Mouse (Mus musculus) right cerebral cortex, postnatal 4 days (tissue): ENCODE results near the gene Cul1.
A peak's percentile ranks its signal among the peaks of the same experiment; 100 is the strongest.
"Not testable (repeated sequence)": the region's sequence is repeated elsewhere in the genome, so short reads cannot be mapped to it uniquely, and the experiment has no call there.

ENCODE experiments used
- DNase-seq: peaks from one replicate; pipeline ENCODE4 v3.0.0-alpha.2; 2022

Cul1 gene

GRCm38 (mm10) chr6:47453098-47453497 lies at the start of gene Cul1:
Cul1 (plus strand) TSS chr6:47453398.
- DNase-seq = no peak

GRCm38 (mm10) chr6:47404419-47405382 lies 48.5 kb upstream of the Cul1 start:
- peak; percentile 24 for DNase-seq

DNA sequence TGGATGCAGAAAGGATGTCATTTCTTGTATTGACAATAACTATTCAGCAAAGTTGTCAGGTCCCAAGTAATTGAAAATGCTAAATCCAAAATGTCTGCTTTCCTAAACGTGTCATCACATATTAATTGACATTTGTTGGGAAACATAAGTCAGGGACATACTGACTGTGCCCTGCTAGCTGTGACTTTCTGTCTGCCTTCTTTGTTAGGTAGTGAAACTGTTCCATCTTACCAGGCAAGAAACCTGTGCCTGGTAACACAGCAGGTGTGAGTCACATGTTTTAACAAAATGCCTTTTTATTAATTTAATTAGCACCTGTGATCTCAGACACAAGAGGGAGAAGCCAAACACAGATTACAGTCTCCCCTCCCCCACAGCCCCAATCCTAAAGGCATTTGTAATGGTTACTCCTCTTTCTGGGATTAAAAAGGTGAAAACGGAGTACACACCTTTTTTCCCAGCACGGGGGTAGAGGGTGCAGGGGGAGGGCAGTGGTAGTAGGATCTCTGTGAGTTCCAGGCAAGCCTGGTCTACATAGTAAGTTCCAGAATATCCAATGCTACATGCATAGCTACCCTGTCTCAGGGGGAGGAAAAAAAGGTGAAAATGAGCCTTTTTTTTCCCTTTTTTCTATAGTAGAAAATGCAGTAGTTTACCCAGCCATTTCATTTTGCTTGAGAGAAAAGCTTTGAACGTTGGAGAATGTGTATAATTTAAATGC lies 40.2 kb upstream of the Cul1 start:
- DNase-seq = no peak

DNA sequence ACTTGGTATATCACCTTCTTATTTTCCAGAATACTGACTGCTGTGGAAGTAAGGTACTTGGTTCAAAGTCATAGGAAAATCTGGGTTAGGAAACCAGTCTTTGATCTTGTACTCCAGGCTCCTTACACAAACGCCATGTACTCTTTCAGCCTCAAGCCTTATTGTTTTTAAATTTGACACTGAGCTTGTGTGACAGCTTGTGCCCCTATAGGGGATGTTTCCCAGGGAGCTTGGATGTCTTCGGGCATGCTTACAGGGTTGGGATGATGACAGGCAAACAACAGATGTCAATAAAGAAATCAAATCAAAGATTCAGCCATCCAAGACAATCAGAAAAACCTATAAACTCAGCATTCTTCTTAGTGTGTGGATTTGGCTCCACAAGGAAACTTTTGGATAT lies 39.5 kb upstream of the Cul1 start:
- DNase-seq = no peak

GRCm38 (mm10) chr6:47418691-47419090 lies 34.5 kb upstream of the Cul1 start:
- DNase-seq = no peak

- no peak for DNase-seq
Measured at GRCm38 (mm10) chr6:47420156-47420555, 33.0 kb upstream of the Cul1 start.

DNA sequence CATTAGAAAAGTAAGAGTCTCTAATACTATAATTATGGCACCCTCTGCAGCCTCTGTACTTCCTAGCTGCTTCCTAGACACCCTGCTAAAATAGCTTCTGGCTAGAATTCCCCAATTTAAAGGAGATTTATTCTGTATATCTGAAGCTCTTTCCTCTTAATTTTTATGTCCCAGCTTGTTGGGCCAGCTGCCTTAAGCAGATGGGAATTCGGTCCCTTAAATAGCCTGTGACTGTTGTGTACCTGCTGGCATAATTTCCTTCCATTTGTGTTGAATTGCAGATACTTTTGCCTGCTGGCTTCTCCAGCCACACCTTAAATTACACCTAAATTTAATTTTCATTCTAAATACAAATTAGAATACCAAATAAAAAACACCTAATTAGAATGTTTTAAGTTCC lies 32.0 kb upstream of the Cul1 start:
- DNase-seq = no peak

GRCm38 (mm10) chr6:47426136-47426535 lies 27.1 kb upstream of the Cul1 start:
- DNase-seq = no peak

DNA sequence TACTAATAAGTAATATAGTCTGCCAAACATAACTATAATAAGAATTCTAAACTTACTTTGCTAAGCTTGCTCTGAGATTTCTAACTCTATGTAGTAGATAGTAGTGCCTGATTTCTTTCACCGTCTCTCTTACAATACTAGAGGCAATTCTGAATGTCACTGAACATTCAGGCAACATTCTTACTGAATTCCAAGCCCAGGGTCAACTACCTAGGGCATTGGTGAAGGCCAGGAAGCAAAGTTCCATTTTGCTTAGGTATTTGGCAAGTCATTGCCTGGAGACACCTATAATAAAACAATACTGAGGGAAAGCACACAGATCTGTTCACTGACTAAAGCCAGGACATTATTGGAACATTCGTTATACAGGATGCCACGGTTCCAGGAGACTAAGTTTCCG lies 26.6 kb upstream of the Cul1 start:
- not testable (repeated sequence) for DNase-seq

DNA sequence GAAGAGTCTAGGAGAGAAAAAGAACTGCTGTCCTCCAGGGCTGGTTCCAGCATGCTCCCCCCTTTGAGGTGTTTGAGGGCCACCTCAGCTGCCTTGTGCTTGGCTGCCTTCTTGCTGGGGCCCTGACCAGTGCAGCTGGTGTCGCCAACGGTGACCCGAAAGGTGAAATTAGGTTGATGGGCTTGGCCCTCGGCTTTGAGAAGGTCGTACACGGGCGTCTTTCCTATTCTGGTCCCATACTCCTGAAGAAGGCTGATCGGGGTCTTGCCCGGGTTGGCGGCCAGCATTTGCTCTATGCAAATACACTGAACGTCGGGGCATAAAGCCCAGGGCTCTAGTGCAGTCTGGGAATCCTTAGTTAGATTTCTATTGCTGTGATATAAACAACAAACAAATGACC lies 20.4 kb upstream of the Cul1 start:
- DNase-seq = not testable (repeated sequence)

- no peak for DNase-seq
Measured at GRCm38 (mm10) chr6:47440080-47440479, 13.1 kb upstream of the Cul1 start.

DNA sequence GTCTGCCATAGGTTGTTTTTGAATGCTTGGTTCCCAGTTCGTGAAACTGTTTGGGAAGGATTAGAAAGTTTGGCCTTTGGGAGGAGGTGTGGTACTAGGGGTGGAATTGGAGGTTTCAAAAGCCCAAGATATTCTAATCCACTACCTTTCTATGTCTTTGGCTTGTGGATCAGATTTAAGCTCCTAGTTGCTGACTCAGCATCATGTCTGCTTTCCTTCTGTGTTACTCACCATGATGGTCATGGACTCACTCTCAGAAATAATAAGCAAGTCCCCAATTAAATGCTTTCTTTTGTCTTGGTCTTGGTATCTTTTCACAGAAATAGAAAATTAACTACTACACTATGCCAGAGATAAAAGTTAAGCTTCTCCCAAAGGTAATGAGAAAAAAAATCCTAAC lies 5.5 kb upstream of the Cul1 start:
- DNase-seq = no peak

DNA sequence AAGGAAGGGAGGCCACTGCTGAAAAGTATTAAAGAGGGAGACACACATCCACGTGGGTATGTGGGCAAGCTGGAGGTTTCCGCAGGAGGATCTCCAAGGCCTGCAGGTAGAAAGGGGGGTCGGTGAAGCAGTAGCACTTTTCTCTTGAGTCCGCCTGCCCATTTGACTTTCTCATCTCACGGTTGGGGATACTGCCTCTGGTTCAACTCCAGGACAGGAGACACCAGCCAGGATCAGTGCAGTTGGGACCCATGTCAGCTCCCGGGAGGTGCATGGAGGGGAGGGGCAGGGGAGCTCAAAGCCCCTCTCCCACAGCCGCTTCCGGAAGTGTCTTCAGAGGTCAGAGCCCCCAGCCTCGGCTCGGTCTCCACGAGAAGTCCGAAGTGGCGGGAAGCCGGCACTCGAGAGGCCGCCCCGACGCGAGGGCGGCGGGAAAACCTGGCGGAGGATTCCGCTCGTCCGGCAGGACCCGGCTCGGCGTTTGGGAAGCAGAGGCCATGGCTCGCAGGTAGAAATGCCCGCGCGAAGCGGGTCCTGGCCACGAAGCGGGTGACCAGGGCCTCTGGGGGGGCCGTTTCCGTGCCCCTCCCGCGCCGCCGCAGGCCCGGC lies 428 bp downstream of the Cul1 start:
- DNase-seq = peak; percentile 47

- DNase-seq = peak; percentile 72
Measured at GRCm38 (mm10) chr6:47454131-47454574, 955 bp downstream of the Cul1 start.

- DNase-seq = peak; percentile 72
Measured at GRCm38 (mm10) chr6:47454575-47455571, 1.7 kb downstream of the Cul1 start.

DNA sequence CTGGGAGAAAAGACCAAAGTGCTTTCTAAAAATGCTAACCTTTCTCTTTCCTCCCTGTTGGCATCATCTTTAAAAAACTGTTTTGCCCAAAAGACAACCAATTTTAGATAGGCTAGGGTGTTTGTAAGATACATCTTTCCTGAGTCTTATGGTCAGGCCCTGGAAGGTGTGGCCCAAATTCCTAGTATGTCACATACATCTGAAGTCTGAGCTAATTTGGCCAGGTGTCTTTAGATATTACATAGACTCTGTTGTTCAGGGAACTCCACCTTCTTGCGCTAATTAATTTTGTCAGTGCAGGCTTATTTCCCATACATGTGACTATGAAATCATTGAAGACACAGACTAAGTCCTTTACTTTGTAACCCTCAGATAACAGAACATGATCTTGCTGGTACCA lies 2.6 kb downstream of the Cul1 start:
- DNase-seq = no peak

- no peak for DNase-seq
Measured at GRCm38 (mm10) chr6:47456853-47457252, 3.7 kb downstream of the Cul1 start.

GRCm38 (mm10) chr6:47465400-47465799 lies 12.2 kb downstream of the Cul1 start:
- DNase-seq = no peak

DNA sequence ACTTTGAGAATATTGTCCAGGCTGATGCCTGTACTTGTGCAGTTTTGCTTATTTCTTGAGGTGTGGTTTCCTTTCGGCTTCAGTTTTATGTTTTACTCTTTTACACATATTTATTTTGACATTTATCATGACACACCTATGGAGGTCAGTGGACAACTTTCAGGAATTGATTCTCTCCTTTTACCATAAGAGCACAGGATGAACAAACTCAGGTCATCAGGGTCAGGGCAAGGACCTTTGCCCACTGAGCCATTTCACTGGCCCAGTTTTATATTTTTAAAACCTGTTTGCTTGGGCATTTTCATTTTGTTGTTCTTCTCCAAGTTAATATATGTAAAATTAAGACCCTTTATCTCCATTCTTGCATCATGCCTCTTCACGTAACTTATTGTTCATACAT lies 13.3 kb downstream of the Cul1 start:
- no peak for DNase-seq

- DNase-seq = no peak
Measured at GRCm38 (mm10) chr6:47467058-47467457, 13.9 kb downstream of the Cul1 start.

DNA sequence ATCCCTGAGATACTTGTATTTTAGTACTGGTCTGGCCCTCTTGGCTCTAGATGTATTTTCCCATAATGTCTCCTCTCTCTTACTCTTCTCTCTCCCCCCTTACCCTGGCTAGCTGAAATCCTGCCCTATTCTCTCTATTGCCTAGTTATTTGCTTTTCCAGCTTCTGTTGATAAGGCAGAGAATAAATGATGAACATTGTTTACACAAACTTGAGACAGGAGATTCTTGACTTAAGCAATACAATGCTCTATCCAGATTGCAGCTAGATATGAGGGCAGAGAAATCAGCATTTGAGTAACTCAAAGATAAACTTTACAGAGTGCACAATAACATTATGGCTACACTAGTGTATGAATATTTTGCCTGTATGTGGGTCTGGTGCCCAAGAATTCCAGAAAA lies 16.6 kb downstream of the Cul1 start:
- no peak for DNase-seq

DNA sequence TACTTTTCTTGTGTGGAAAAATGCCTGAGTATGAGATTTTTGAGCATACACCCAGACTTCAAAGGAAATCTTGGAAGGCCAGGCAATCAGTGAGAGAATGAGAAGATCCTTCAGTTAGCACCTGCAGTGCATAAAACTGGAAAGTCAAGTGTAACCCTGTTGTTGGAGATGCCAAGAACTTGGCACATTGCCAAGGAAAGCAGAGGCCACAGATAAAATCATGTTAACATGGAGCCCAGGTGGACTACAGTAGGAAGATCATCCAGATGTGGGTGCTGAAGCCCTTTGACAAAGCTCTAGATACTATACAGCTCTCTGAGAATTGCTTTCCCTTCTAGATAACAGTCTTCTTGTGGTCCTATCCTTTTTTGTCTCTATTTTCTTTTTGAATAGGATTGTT lies 19.2 kb downstream of the Cul1 start:
- DNase-seq = no peak
